Mouse (Mus musculus): ENCODE data around the gene Ralgapa2.
A peak's percentile ranks its signal among the peaks of the same experiment; 100 is the strongest.

Gene Ralgapa2

GRCm38 (mm10) chr2:146511911-146512580, at the start of gene Ralgapa2:
Ralgapa2 (minus strand) TSS chr2:146512344.
- DNase-seq (ENCODE audit: low spot score in 2 of 2), result peak; percentile 99 to 100

DNA sequence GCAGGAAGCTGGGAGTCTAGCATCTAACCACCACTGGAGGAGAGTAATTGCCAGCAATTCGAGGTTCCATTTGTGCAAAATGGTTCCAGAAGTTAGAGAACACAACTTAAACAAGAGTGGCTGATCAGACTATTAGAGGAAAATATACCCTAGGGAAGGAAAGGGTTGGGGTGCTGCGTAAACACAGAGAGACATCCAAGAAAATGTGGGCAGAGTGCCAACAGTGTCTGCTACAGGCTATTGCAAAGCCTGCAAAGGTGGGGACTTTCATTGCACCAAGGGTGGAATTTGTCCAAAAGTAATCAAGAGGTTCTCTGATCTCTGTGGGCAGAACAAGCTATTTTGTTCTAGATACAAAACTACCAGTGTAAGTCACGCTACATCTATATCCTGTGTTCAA, 49.4 kb upstream of the Ralgapa2 start:
- no peak for DNase-seq (ENCODE audit: low spot score in 2 of 2)

DNA sequence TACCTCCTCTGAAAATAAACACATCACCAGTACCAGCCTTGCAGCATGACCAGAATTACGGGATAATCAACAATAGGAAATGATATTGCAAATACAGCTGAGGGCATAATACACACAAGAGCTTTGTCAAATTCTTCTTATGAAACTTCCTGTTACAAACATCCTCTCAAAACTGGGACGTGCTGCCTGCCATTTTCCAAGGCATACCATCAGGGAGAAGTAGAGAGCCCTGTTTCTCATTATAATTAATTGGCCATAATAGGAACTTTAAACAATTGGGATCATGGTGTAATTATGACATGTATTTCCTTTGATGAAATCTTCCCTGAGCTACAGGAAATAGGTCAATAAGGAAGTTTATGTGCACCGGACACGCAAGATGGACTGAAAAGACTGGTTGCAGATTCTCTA, 48.5 kb upstream of the Ralgapa2 start:
- DNase-seq (ENCODE audit: low spot score in 2 of 2), result no peak

DNA sequence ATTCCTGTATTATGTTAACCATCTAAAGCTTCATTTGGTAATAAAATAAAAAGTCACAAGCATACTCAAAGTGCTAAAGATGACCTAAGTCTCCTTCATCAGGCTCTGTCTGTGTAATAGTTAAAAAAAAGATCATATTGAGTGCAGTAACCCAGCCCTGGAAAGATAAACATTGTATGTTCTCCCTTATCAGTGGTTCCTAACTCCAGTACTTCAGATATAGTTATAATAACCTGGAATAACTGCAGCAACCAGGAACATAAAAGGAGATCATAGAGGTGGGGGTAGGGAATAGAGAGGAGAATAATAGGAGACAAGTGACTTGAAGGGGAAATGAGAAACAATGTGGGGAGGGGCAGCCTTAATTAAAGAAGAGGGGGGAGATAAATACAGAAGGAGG, 44.0 kb upstream of the Ralgapa2 start:
- DNase-seq (ENCODE audit: low spot score in 2 of 2), result no peak

DNA sequence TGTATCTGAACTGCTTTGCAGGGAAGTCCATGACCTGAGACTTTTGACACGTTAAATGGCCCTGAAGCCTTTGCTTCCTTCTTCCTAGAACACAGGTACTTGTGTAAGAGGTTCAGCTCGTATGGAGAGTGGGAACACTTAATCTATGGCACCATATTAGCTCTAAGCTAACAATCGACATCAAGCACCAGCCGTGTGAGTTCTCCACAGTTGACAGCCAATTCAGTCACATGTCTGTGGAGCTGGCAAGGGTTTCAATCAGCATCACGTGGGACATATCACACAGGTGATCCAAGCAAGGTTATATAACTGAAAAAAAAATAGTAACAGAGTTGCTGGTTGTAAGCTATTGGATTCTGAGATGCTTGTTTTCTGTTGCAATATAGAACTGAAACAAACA, 43.2 kb upstream of the Ralgapa2 start:
- DNase-seq (ENCODE audit: low spot score in 2 of 2), result no peak

GRCm38 (mm10) chr2:146553701-146554100, 41.6 kb upstream of the Ralgapa2 start:
- peak; percentile 31 to 34 for DNase-seq (ENCODE audit: low spot score in 2 of 2)

- DNase-seq (ENCODE audit: low spot score in 2 of 2), result no peak
Measured at GRCm38 (mm10) chr2:146551818-146552217, 39.7 kb upstream of the Ralgapa2 start.

DNA sequence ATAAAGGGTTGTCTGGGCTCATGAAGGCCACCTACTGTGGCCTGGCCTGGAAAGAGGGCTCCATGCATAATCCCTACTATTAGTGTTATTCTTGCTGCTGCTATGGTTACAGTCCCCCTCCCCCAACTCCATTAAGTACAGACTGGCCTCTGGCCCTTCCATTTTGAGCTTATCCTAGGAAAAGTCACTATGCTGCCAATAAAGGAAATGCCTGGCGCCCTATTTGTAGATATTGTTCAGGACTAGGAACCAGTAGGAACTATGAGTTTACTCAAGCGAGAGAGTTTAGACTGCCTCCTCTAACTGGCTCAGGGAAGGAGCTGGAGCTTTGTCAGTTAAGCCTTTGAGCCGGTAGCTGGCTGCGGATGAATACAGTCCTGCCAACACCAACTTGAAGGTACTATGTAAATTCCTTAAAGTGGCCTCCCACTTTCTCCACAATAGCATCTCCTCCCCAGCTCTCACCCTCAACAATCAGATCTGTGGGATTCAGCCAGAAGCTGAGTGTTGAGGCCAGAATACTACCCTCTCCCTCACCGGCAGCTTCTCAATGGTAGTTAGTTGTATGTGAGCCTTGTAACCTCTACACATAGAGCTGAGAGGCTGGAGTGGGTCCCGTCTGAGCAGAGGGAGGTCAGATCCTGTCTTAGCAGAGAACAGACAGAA, 37.1 kb upstream of the Ralgapa2 start:
- peak in 1 of 2 experiments; percentile 25 for DNase-seq (ENCODE audit: low spot score in 2 of 2)

DNA sequence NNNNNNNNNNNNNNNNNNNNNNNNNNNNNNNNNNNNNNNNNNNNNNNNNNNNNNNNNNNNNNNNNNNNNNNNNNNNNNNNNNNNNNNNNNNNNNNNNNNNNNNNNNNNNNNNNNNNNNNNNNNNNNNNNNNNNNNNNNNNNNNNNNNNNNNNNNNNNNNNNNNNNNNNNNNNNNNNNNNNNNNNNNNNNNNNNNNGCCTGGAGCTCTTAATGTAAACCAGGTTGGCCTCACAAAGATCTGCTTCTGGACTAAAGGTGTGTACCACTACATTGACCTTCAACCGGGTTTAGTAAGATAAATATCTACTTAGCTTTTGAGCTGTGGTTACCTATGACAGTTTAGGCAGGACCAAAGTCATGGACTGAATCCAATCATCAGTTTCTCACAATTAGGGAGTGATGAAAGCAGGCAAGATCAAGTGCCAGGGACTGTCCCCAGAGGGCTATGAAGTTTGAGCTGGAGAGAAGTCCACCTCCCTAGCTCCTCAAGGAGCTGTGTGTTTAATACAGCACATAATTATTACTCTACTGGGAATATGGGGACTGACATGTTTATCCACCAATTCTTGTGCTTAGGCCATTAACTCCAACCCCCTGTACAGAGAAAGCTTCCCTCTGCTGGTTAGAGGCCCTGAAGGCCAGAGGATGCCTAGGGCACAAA, 32.1 kb upstream of the Ralgapa2 start:
- no peak for DNase-seq (ENCODE audit: low spot score in 2 of 2)

- no peak for DNase-seq (ENCODE audit: low spot score in 2 of 2)
Measured at GRCm38 (mm10) chr2:146533118-146533949, 21.2 kb upstream of the Ralgapa2 start.

- DNase-seq (ENCODE audit: low spot score in 2 of 2), result no peak
Measured at GRCm38 (mm10) chr2:146532493-146532892, 20.3 kb upstream of the Ralgapa2 start.

DNA sequence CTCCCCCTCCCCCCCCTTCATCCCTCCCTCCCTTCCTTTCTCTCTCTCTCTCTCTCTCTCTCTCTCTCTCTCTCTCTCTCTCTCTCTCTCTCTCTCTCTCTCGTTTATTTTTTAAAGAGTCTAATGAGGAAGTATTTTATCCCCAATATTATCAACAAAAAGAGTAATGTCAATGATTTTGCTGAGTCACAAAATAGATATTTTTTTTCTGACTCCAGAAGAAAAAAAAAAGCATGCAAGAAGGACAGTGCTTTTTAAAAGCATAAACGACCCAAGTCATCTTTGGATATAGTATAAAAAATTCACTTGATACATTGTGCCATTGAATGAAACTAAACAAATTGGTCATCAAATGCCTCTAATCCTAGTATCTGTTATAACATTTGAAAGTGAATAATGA, 13.3 kb upstream of the Ralgapa2 start:
- no peak for DNase-seq (ENCODE audit: low spot score in 2 of 2)

DNA sequence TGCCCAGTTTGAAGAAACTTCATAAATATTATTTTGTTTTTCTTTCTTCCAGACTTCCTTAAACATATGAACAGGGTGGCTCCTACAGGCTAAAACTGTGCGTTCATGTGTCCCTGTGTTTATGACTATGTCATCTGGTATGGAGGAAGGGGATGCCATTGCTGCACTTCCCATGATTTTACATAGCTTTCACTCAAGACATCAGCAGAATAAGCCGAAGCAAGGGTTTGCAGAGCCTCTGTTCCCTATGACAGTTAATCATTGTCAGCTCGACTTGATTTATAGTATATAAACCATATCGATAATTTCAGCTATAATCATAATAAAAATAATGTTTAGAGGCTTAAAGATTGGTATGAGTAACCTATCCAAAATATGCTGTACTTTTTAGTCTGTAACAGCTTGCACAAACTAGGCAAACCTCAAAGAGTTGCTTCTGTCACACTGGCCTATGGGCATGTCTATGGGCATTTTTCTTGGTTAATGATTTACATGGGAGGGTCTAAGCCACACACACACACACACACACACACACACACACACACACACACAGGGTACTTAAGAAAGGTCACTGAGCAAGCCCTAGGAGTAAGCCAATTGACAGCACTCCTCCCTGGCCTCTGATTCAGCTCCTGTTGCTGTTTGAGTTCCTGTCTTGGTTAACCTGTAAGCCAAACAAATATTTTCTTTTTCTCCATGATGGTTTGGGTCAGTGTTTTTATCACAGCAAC, 12.7 kb upstream of the Ralgapa2 start:
- DNase-seq (ENCODE audit: low spot score in 2 of 2), result no peak

DNA sequence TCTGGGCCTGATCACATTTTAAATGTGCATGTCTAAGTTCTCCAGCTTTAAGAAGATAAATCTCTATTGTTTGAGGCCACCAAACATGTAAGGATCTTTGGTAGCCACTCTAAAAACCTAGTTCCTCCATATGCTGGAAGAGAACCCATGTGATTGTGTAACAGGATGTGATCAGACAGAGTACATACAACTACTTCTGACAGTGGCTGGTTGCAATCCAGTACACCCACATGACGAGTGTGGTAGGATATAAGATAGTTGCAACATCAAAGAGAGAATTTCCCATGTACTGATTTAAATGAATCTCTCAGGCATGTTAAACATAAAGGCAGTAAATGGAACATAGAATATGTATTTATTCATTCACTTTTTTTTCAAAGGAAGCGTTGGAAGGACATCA, 4.8 kb upstream of the Ralgapa2 start:
- DNase-seq (ENCODE audit: low spot score in 2 of 2), result no peak

DNA sequence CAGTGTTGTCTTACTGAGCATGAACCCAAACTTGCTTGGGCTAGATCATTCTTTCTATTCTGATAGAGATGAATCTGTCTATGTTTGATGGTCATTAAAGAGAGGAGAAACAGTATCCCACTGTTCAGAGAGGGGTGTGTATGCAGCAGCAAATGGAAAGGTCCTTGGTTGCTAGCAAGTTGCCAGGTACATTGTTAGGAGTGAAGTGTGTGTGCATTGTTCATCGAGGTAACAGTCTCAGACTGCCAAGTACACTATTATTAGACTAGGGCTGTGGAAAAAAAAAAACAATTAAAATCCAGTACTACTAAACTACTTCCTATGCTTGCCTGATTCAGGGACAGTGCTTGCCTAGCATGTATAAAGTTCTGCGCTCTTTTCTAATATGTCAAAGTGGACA, 2.9 kb upstream of the Ralgapa2 start:
- DNase-seq (ENCODE audit: low spot score in 2 of 2), result no peak

GRCm38 (mm10) chr2:146512581-146512920, 407 bp upstream of the Ralgapa2 start:
- no peak for DNase-seq (ENCODE audit: low spot score in 2 of 2)

DNA sequence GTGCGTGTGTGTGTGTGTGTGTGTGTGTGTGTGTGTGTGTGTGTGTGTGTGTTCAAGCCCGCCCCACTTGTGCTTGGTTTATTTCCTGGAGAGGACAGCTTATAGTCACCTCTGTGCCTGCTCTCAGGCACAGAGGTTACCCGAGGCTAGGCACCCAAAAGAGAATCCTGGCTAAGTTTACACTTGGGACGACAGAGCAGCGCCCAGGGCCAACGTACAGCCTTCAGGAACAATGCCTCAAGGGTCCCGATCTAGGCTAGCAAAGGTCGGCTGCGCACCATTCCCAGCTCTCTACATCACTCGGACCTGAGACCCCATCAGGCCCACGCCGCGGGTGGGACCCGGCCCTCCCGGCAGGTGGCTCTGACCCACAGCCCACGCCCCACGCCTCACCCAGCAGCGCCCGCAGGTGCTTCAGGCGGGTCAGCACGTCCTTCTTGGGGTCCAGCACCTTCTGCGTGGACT, 711 bp downstream of the Ralgapa2 start:
- DNase-seq (ENCODE audit: low spot score in 2 of 2), result no peak

GRCm38 (mm10) chr2:146510780-146511179, 1.4 kb downstream of the Ralgapa2 start:
- no peak for DNase-seq (ENCODE audit: low spot score in 2 of 2)

- DNase-seq (ENCODE audit: low spot score in 2 of 2), result peak; percentile 72 to 76
Measured at GRCm38 (mm10) chr2:146502578-146503311, 9.4 kb downstream of the Ralgapa2 start.

DNA sequence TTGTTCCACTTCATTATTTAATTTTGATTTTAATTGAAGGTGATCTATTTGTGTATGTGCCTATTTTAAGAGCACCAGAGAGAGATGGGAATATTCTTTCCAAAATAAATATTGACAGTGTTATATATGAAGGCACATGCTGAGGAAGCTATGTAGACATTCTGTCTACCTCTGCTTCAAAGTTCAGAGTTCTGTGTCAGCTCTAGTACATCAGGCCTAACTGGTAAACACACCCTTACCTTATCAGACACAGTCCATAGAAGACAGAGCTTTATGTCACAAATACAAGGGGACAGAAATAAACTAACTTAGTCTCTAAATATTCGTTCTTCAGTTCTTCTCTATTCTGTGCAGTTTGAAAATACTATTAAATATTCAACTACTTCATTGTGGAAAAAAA, 12.1 kb downstream of the Ralgapa2 start:
- no peak for DNase-seq (ENCODE audit: low spot score in 2 of 2)

- DNase-seq (ENCODE audit: low spot score in 2 of 2), result no peak
Measured at GRCm38 (mm10) chr2:146499111-146499510, 13.0 kb downstream of the Ralgapa2 start.

All from right cerebral cortex, adult 2 months (tissue).